Mouse (Mus musculus) urinary bladder, postnatal 36 days (tissue): ENCODE measurements around the gene Rspo1.

Source experiments
- DNase-seq, 2 experiments: peaks; one replicate each; pipeline ENCODE4 v3.0.0; 2022; ENCODE audit warnings: low spot score in 2 of 2, mixed read lengths in 1 of 2

Rspo1 gene

DNA sequence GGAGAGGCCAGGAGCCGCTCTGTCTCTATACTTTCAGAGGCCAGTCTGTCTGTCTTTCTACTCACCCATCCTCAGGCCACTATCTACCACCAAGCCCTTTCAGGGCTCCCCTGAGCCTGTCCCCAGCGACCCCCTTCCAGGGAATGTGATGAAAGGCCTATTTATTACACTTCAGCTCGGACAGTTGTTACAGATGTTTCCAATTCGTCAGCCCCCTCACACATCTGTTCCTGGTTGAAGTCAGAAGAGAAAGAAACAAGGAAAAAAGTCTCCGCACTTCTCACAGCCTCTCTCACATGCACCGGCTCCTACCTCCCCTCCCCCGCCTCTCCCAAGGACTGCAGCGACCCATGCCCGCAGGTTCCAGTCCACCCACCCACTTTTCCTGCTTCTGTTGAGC is 13.9 kb upstream of the Rspo1 start:
- no peak for DNase-seq

DNA sequence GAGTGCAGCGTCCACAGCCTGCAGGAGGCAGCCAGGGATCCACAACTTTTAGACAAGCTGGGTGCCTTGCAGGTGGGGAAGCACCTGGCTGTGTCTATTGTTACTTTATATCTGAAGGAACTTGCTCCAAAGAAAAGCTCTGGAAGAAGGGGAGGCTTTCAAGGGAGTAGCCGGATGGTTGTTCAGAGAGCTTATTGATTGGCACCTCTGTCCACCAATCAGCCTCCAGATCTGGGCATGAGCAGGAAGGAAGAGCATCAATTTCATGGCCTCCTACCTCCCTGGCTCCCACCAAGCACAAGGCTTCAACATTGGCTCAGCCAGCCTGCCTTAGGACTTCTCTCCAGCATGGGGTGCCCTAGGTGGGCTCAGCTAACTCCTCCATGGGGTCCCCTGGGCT is 12.9 kb upstream of the Rspo1 start:
- DNase-seq: no peak

DNA sequence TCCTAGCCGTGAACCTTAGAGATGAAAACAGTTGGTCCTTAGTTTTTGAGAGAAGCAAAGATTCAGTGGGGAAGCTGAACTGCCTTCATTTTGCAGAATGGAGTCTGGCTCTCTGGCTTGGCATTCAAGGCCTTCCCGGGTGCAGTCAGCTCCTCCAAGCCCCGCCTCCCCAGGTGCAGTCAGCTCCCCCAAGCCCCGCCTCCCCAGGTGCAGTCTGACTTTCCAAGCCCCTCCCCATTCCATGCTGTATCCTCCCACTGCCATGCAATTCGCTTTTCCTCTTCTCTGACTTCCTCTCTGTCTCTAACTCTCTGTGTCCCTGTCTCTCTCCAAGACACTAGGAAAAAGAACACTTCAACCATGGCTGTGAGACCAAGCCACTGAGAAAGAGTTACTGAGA is 8.0 kb upstream of the Rspo1 start:
- DNase-seq: peak in 1 of 2 experiments; percentile 18

DNA sequence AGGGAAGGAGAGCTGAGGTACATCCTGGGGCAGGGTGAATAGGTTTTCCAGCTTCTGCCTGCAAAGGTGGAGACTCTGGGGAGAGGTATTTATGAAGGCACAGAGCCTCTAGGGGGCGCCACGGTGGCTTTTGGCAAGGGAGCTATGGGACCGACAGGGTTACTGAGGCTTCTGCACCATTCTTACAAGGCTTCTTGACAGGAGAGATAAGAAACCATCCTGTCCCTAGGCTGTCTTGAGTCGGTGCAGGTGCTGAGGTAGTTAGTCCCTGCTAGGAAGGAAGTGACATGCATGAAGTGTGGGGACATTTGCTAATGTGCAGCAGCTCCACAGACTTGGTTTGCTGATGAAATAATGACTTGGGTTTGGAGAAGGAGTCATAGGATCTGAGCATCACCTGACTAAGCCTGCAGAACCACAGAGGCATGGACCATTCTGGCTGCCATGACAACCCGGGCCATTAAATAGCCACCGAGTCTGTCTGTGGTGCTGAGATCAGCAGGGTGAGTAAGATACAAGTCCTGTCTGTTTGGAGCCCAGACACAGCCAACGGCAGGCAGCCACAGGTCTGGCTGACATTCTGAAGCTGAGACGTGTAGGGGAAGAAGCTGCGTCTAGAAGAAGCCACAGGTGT is 2.2 kb upstream of the Rspo1 start:
- DNase-seq: no peak

DNA sequence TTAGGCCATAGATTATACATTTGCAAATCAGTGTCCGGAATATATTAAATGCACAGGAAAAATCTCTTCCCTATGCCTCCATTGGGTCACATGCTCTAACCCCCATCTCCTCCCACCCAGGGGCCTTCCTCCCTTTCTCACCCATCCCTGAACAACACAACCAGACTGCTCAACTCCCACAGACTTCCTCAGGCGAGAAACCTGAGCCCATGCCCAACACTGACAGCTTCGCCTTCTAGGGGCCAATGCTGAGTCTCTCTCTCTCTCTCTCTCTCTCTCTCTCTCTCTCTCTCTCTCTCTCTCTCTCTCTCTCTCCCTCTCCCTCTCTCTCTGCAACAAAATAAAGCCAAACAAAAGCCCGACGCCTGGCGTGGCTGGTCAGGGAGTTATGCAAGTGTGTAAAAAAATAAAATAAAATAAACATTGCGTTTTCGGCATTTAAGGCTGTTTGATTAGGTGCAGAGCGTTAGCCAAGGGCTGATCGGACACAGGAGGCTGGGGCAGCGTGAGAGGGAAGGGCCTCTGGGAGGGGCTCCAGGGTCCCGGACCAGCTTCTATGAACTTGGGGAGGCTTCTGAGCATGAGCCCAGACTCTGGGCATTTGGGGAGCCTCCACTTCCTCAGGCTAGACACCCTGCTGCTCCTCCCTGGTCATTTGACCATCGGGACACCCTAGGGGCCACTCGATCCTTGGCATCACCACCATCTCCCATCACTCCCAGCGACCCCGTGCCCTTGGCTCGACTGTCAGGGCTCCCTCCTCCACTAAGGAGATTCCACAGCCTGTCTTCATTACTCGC is 1.2 kb upstream of the Rspo1 start:
- peak in 1 of 2 experiments; percentile 36 for DNase-seq

DNA sequence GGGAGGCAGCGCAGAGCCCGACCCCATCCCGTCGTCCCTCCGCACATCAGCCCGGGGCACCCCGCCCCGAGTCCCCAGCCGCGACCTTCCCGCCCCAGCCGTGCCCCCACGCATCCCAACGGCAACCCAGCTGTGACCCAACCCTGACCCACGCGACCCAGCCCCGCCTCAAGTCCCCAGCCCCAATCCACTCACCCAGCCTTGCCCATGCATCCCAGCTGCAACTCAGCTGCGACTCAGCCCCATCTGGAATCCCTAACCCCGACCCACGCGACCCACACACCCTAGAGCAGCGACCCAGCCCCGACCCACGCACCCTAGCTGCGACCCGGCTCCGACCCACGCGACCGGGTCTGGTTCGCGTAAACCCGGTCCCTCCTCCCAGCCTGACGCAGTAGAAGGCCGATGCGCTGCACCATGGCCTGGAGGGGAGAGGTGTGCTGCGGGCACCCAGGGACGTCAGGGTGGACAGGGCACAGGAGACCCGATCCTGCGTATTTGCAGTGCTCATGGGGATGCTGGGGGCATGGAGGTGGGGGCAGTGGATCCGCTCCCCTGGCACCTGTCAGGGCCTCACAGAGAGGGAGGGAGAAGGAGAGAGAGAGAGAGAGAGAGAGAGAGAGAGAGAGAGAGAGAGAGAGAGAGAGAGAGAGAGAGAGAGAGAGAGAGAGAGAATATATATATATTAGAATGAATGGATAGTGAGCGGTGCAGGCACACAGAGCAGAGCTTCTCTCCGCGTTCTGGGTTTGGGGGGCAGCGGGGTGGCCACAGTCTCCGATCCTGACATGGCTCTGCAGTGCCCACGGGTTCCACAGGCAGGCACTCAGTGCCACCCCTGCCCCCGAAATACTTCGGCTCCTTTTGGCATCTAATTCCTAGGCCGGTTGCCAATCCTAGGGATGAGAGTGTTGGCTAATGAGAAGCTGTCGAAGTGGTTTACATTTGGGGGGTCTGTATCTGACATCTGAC is 795 bp downstream of the Rspo1 start:
- no peak for DNase-seq

DNA sequence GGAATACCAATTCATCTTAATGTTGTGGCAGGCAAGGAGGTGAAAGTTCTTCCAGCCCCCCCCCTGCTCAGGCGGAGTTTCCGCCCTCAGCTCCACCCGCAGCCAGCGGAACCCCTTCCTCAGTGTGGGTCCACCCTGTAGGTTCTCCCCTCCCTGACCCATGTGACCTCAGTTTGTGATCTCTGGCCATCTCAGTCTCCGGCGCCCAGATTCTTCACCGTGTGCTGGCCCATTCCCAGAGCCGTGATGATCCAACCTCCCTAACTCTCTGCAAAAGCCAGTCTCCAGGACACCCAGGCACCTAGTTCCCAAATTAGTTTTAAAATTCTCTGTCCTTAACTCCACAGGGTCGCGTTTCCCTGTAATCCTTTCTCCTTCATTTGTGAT is 1.5 kb downstream of the Rspo1 start:
- no peak for DNase-seq

DNA sequence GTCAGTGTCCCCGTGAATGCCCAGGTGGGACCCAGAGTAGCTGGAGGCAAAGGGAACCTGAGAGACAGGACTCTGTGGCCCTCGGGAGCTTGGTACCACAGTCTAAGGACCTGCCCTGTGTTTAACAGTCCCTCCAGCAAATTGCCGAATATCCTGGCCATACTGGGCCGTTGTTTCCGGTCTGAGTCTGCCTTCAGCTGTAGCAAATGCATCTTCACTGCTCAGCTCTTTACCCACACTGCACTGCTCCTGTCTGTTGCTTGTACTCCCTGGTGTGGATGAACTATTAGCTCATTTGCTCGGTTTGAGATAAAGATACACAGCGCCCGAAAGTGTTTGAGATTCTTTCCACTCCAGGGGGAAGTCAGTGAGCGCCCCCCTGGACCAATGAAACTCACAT is 2.2 kb downstream of the Rspo1 start:
- DNase-seq: no peak

DNA sequence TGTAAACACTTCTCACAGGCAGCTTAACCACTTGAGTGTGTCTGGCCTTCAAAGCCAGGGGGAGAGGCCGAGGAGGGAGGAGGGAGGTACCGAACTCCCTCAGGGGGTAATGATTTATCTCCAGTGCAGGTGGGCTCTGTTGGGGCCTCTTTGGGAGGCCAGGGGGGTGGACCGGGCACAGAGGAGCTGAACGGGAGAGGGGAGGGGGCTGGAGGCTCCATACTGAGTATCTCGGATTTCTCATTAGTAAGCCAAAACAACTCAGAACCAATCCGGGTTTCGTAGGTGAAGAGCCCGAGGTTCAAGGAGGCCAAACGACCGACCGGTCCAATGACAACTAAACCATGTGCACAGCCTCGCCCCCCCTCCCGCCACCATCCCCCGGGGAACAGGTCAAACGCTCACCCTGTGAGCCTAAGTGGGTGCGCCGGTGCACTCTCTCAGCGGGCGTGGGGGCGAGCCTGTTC is 3.6 kb downstream of the Rspo1 start:
- no peak for DNase-seq

DNA sequence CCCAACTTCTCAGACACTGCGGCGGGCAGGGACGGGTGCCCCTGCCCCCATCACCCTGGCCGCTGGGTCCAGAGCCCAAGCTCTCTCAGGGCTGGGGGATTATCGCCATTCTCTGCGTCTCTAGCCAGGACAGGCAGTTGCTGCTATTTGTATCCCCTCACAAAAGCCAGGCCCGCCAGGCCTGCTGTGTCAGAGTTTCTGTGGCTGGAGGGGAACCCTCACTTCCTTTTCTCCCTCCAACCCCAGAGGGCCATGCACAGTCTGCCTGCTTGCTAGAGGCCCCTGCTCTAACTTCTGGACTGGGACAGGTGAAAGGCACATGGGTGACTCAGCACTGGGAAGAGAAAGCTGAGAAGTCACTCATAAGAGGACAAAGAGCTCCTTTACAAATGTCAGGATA is 4.1 kb downstream of the Rspo1 start:
- DNase-seq: no peak

DNA sequence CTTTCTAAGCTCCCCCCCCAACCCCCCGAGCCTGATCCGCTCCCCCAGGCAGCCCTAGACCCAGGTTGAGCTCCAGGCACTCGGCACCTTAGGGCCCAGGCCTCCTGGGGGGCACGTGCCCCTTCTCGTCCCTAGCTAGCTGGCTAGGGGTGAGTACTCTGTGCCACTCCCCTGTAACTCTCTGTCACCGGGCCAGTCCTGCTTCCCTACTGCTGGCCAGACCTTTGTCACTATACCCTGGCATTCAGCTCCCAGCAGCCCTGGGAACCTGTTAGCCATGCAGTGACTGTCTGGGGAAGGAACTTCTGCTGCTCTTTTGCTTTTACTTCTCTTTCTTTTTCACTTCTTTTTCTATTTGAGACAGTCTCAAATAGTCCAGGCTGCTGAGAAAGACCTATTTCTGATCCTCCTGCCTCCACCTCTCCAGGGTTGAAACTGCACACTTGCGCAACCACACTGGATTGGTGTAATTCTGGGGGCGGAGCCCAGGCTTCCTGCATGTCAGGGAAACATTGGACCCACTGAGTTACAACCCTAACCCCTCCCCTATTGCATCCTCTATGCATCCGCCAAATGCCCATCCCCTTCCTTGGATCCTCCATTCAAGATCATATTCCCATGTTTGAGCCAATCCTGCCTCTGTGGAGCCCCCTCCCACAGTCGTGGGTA is 11.4 kb downstream of the Rspo1 start:
- no peak for DNase-seq

DNA sequence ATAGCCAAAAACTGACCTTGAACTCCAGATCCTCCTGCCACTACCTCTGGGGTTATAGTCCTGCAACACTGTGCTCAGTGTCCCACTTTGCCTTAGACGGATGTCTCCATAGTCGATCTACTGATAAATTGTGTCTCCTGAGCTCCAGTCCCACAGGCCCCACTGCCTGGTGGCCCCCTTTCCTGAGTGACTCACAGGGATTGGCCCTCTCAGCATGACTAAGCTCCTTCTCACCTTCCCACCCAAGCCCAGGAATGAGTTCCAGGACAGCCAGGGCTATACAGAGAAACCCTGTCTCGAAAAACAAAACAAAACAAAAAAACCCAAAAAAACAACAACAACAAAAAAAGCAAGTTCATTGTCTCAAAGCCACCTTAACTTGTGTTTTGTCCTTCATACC is 13.3 kb downstream of the Rspo1 start:
- DNase-seq: no peak

DNA sequence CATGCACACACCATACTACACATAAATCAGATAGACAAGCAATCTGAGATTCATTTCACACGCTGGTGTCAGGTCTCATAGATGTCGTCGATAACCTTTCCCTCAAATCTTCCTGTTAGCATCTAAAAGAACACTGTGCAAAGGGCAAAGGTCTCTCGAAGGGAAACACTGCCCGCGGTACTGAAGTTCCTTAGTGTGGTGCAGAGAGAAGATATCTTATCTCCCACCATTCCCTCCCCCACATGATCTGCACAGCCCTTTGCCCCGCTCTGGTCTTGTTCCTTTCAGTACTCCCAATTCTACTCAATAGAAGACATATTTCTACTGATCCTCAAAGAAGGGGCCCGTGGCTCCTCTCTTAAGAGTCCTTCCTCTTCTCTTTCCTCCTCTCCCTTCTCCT is 16.7 kb downstream of the Rspo1 start:
- DNase-seq: no peak

DNA sequence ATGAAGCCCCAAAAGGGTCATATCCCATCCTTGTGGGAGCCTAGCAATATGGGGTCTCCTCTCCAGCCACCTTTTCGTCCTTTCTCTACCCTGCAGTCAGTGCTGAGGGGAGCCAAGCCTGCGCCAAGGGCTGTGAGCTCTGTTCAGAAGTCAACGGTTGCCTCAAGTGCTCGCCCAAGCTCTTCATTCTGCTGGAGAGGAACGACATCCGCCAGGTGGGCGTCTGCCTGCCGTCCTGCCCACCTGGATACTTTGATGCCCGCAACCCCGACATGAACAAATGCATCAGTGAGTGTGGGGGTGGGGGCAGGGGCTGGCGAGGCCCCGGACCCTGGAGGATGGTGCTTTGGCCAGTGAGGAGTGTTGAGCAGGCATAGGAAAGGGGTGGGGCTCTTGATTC is 18.7 kb downstream of the Rspo1 start:
- DNase-seq: no peak

DNA sequence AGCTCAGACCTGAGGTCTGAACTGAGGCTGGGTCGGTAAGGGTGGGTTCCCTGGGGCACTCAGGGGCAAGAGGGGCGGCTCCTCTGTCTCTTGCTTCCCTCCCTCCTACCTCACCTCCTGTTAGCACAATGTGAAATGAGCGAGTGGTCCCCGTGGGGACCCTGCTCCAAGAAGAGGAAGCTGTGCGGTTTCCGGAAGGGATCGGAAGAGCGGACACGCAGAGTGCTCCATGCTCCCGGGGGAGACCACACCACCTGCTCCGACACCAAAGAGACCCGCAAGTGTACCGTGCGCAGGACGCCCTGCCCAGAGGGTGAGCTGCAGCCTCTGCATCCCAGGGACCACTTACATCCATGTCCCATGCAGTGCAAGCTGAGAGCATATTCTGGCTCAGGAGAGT is 21.2 kb downstream of the Rspo1 start:
- no peak for DNase-seq

DNA sequence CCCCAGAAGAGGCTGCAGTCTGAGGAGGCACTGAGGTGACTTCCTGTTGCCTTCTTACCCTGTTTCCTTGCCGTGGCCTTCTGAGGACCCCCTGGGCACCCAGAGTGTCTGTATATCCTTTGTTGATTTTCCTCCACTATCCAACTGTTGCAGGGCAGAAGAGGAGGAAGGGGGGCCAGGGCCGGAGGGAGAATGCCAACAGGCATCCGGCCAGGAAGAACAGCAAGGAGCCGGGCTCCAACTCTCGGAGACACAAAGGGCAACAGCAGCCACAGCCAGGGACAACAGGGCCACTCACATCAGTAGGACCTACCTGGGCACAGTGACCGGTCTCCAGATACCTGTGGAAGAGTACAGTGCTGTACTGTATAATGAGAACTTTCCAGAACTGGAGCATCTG is 22.0 kb downstream of the Rspo1 start:
- DNase-seq: no peak

DNA sequence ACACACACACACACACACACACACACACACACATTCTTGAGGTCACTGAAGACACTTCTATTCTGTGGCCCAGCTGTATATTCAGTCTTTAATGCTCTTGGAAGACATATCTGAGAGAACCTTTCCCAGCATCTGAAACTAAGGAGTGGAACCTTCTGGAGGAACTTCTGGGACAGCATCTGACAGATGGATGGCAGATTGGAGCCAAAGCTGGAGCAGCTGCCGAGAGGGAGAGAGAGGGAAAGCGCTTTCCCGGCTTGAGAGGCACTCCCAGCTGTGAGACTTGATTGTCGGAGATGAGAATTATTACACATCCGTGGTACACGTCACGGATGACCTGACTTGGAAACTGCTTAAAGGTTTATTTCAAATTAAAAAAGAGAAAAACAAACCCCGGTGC is 22.5 kb downstream of the Rspo1 start:
- no peak for DNase-seq

DNA sequence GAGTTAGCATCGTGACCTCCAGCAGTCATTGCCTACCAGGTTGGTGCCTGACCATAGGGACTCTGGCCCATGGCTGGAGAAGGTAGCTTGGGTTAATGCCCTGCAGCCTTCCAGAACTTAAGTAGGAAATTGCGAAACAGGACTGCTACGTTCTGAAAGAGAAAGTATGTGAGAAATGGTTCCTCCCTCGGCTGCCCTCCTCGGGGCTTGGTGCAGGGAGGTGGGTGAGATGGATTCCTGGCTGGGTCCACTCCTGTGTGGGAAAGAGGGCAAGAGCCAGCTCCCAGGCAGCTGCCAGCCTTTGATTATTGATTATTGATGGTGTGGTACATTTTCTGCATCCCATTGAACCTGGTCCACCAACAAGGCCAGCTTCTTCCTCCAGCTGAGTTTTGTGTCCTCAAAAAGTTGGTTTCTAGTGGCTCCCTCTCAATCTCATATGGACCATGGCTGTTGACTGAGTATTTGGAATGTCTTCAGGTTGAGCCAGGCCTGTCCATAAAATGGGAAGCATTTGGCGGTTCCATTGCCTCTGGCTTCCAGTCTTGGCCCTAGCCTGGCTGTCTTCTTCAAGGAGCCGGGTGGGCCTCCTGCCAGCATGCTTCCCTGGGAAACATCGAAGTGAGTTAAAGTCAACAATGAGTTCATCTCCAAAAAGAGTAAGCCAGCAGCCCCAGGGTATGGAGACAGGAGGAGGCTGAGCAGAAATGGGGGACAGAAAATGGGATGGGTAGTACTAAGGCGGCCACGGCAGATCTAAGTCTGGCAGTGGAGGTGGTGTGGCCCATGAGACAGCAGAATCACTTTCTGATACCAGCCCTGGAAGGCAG is 29.8 kb downstream of the Rspo1 start, which contains the start of gene Gnl2:
Gene Gnl2, plus strand, starts transcription at position 780 of the 830 bp plus-strand sequence.
- peak in 1 of 2 experiments; percentile 63 for DNase-seq

DNA sequence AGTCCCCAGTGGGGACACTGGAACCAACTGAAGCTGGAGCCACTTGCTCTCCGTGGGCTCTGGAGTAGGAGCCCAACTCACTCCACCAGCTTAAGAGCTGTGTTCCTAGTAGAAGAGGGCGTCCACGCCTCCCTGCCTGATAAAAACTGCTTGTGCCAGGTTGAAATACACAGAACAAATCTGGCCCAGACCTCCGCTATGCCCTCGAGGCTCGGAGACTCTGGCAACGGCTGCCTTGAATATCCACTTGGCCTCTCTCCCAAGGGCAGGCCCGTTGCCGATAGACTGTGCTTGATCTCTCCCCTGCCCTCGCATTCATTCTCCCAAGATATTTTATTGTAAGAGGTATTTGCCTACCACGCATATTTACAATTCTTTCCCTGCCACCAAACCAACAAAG is 31.2 kb downstream of the Rspo1 start:
- DNase-seq: peak in 1 of 2 experiments; percentile 68

DNA sequence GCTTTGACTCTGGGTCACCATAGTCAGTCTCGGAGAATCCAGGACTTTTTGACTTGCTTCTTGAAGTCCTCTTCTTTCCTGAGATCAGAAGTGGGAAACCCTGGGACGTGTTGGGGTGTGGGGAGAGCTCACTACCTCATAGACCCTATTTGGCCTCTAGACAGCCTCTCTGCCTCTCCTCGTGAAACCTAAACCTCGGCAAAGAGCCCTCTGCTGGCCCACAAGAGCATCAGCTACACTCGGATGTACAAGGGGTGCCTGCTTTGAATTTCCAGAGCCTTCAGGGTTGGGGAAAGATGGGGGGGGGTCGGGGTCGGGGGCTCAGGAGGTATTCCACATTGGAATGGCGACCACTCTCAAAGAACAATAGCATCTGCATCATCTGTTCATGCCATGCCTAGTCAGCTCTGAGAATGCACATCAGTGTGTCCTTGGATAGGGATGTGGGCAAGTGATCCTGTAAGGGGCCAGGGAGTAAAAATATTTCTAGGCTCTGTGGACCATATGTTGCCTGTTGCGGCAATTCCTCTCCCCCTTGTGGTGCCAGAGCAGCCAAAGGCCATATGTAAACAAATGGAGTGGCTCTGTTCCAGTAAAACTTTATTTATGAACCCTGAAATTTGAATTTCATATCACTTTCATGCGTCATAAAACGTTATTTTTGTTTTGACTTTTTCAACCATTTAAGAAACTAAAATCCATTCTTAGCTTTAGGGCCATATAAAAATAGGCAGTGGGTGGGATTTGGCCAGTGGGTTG is 34.7 kb downstream of the Rspo1 start:
- DNase-seq: no peak
